Mouse (Mus musculus) large intestine, adult 2 months (tissue): Measurements from ENCODE around the gene Drd3. TPM values are rescaled to one million over a fixed set of nuclear protein-coding genes. Genes with fewer than 3 reads are reported as not detected.

Experiments
- polyA plus RNA-seq: library from polyadenylated mRNA; depleted of rRNA; stranded (reverse); fragments of >200 nt; gene quantifications from 2 replicates; pipeline ENCODE4 v1.2.3, GENCODE M21; 2012; rRNA removed

The Drd3 gene
- polyA plus RNA-seq, 1 experiment = 0.05 TPM

Other genes starting within 250 kb of the Drd3 start
- 5.2 and 10.9 TPM in 2 replicates for gene Tigit, start 89.9 kb upstream of the Drd3 start, polyA plus RNA-seq
- 1.1 TPM in 2 replicates for gene Ccdc191, start 135.8 kb downstream of the Drd3 start, polyA plus RNA-seq
- 9.7 and 11.9 TPM in 2 replicates for gene Qtrt2, start 172.8 kb downstream of the Drd3 start, polyA plus RNA-seq
- 3.0 and 5.5 TPM in 2 replicates for gene Zdhhc23, start 225.8 kb downstream of the Drd3 start, polyA plus RNA-seq